Mouse (Mus musculus) heart, postnatal 0 days (tissue): Measurements from ENCODE around the gene Aff2.

ENCODE experiments used
- CTCF ChIP-seq: IDR thresholded peaks from 2 replicates; pipeline ENCODE4 v1.5.1; 2016; ENCODE audit warnings: antibody characterized with exemption, control low read depth, low read depth
- EP300 ChIP-seq: IDR thresholded peaks from 2 replicates; pipeline ENCODE4 v1.6.1; 2016; ENCODE audit warnings: antibody characterized with exemption, low read depth

GRCm38 (mm10) chrX:69389738-69390137, 29.6 kb downstream of the Aff2 start:
- TF ChIP-seq CTCF (peak; percentile 53), EP300 (no peak)
